Mouse (Mus musculus) E14TG2a.4 (cell line): ENCODE results near the gene Thegl.

Source experiments
- CTCF ChIP-seq: conservative IDR thresholded peaks from 2 replicates; pipeline ENCODE4 v1.5.1; 2014; ENCODE audit warnings: low read length
- POU5F1 ChIP-seq: IDR thresholded peaks from 2 replicates; pipeline ENCODE4 v1.6.1; 2014; ENCODE audit warnings: low read length, borderline replicate concordance

GRCm38 (mm10) chr5:77028034-77028433 lies 12.2 kb downstream of the Thegl start:
- TF ChIP-seq CTCF (no peak), POU5F1 (no peak)
